Mouse (Mus musculus) limb, embryonic 12.5 days (tissue): ENCODE results near the gene Tmem210. TPM values are rescaled to one million over a fixed set of nuclear protein-coding genes. Genes with fewer than 3 reads are reported as not detected.

Experiments
- ATAC-seq: fragments of 200-750 bp; cut with Nextera tagmentation; 2 replicates; pipeline ENCODE4 v1.8.0; 2017; ENCODE audit warnings: low read depth, moderate TSS enrichment; ENCODE audit not compliant: insufficient number of reproducible peaks, insufficient read depth, low FRiP score, low TSS enrichment
- H3K27ac ChIP-seq: fragments of 300-500 bp; sonication (generic); 2 replicates; pipeline ENCODE4 v1.5.1; 2016; ENCODE audit warnings: mild to moderate bottlenecking, moderate library complexity
- H3K27me3 ChIP-seq: fragments of 300-500 bp; sonication (generic); 2 replicates; pipeline ENCODE4 v1.6.1; 2016; ENCODE audit warnings: mild to moderate bottlenecking, moderate library complexity
- H3K36me3 ChIP-seq: fragments of 300-500 bp; sonication (generic); 2 replicates; pipeline ENCODE4 v1.6.1; 2016; ENCODE audit warnings: mild to moderate bottlenecking, moderate library complexity
- H3K4me1 ChIP-seq: fragments of 300-500 bp; sonication (generic); replicated peaks from 2 replicates; pipeline ENCODE4 v1.6.1; 2016
- H3K4me2 ChIP-seq: fragments of 300-500 bp; sonication (generic); 2 replicates; pipeline ENCODE4 v1.6.1; 2016; ENCODE audit warnings: mild to moderate bottlenecking, moderate library complexity
- H3K4me3 ChIP-seq: fragments of 300-500 bp; sonication (generic); replicated peaks from 2 replicates; pipeline ENCODE4 v1.5.1; 2016; ENCODE audit warnings: mild to moderate bottlenecking
- H3K9ac ChIP-seq: fragments of 300-500 bp; sonication (generic); replicated peaks from 2 replicates; pipeline ENCODE4 v1.6.1; 2016; ENCODE audit warnings: mild to moderate bottlenecking, moderate library complexity
- H3K9me3 ChIP-seq: fragments of 300-500 bp; sonication (generic); 2 replicates; pipeline ENCODE4 v1.6.1; 2016; ENCODE audit warnings: mild to moderate bottlenecking, moderate library complexity
- WGBS: fragments of 180-500 bp; shearing (Covaris S2); methylation state at CpG from one replicate; pipeline ENCODE4 v1.1.7; 2016; 5-methylcytosine and 5-hydroxymethylcytosine counted together
- polyA plus RNA-seq: library from polyadenylated mRNA; unstranded; fragments of >200 nt; fragmentation: Nextera tagmentation; extraction: Ambion mirVana; gene quantifications from 2 replicates; pipeline ENCODE4 v1.2.1, GENCODE M21; 2016

Tmem210 gene
- polyA plus RNA-seq, result not detected in 2 replicates

- Histone ChIP-seq H3K9ac (no peak within 1 kb of the TSS), H3K4me3 (no peak within 1 kb of the TSS), H3K4me2 (no peak within 1 kb of the TSS), H3K4me1 (peaks cover 17% of the 10 kb centered on the region; the same call in 1 of the 2 replicates), H3K27ac (no peak within 1 kb of the TSS), H3K9me3 (no peaks in the 10 kb centered on the region), H3K36me3 (peaks cover 34% of the 10 kb centered on the region), H3K27me3 (peaks cover 70% of the 10 kb centered on the region)
- WGBS, result 82% methylated on average over 6 of the region's 6 CpGs
- ATAC-seq, result no peak
Observed at GRCm38 (mm10) chr2:25287927-25288649, at the start of gene Tmem210. TSS of gene Tmem210 (plus strand) at chr2:25288145.

GRCm38 (mm10) chr2:25239766-25240165 is 48.2 kb upstream of the Tmem210 start:
- 85% methylated on average over 3 of the region's 3 CpGs for WGBS
- Histone ChIP-seq H3K9me3 (no peaks in the 10 kb centered on the region), H3K9ac (no peak overlapping the region), H3K27ac (no peak overlapping the region), H3K4me1 (peaks cover 24% of the 10 kb centered on the region), H3K4me3 (no peak overlapping the region), H3K27me3 (peaks cover 67% of the 10 kb centered on the region), H3K4me2 (no peak overlapping the region), H3K36me3 (no peaks in the 10 kb centered on the region)
- ATAC-seq, result no peak

GRCm38 (mm10) chr2:25240310-25240709 is 47.6 kb upstream of the Tmem210 start:
- peaks cover 3% of the 10 kb centered on the region; the same call in 1 of the 2 replicates for H3K36me3 ChIP-seq
- peak overlapping the region; percentile 96 for H3K4me2 ChIP-seq
- peak overlapping the region; percentile 38; the same call in 1 of the 2 replicates for H3K9ac ChIP-seq
- no peaks in the 10 kb centered on the region for H3K9me3 ChIP-seq
- H3K27me3 ChIP-seq, result peaks cover 66% of the 10 kb centered on the region
- no peak for ATAC-seq
- 52% methylated on average over 8 of the region's 8 CpGs for WGBS
- H3K4me1 ChIP-seq, result peaks cover 24% of the 10 kb centered on the region
- no peak overlapping the region for H3K27ac ChIP-seq
- peak overlapping the region; percentile 56 for H3K4me3 ChIP-seq

GRCm38 (mm10) chr2:25240723-25241437 is 47.1 kb upstream of the Tmem210 start:
- H3K36me3 ChIP-seq, result peaks cover 8% of the 10 kb centered on the region; the same call in 1 of the 2 replicates
- peaks cover 64% of the 10 kb centered on the region for H3K27me3 ChIP-seq
- H3K9ac ChIP-seq, result peak overlapping the region; percentile 38; the same call in 1 of the 2 replicates
- peaks cover 24% of the 10 kb centered on the region for H3K4me1 ChIP-seq
- H3K4me2 ChIP-seq, result peak overlapping the region; percentile 96
- peak overlapping the region; percentile 56 for H3K4me3 ChIP-seq
- H3K9me3 ChIP-seq, result no peaks in the 10 kb centered on the region
- peak; percentile 79 for ATAC-seq
- H3K27ac ChIP-seq, result no peak overlapping the region
- 2% methylated on average over 29 of the region's 29 CpGs for WGBS

GRCm38 (mm10) chr2:25241438-25241775 is 46.5 kb upstream of the Tmem210 start:
- ATAC-seq, result peak; percentile 28; the same call in 1 of the 2 replicates
- Histone ChIP-seq H3K27ac (no peak overlapping the region), H3K9me3 (no peaks in the 10 kb centered on the region), H3K27me3 (peaks cover 59% of the 10 kb centered on the region), H3K4me3 (peak overlapping the region; percentile 56), H3K9ac (0 out of 2 replicates have a peak overlapping the region, but pooled peaks have one; percentile 67), H3K36me3 (peaks cover 14% of the 10 kb centered on the region; the same call in 1 of the 2 replicates), H3K4me1 (peaks cover 24% of the 10 kb centered on the region), H3K4me2 (peak overlapping the region; percentile 96)
- WGBS, result 14% methylated on average over 6 of the region's 6 CpGs

- H3K27me3 ChIP-seq, result peaks cover 56% of the 10 kb centered on the region
- H3K4me1 ChIP-seq, result peaks cover 24% of the 10 kb centered on the region
- peaks cover 17% of the 10 kb centered on the region; the same call in 1 of the 2 replicates for H3K36me3 ChIP-seq
- 0% methylated on average over 57 of the region's 59 CpGs for WGBS
- H3K9me3 ChIP-seq, result no peaks in the 10 kb centered on the region
- no peak for ATAC-seq
- H3K27ac ChIP-seq, result no peak within 1 kb of the TSS
- peak within 1 kb of the TSS; percentile 67 for H3K9ac ChIP-seq
- H3K4me2 ChIP-seq, result peak within 1 kb of the TSS; percentile 96
- peak within 1 kb of the TSS; percentile 56 for H3K4me3 ChIP-seq
Observed at GRCm38 (mm10) chr2:25242101-25242506, 45.8 kb upstream of the Tmem210 start, which contains the start of the genes Rnf208 and Cysrt1. TSS of gene Rnf208 (plus strand) at chr2:25242255. TSS of gene Cysrt1 (minus strand) at chr2:25242452.

GRCm38 (mm10) chr2:25243342-25243741 is 44.6 kb upstream of the Tmem210 start:
- Histone ChIP-seq H3K4me2 (no peak overlapping the region), H3K4me1 (peaks cover 24% of the 10 kb centered on the region), H3K4me3 (no peak overlapping the region), H3K9ac (no peak overlapping the region), H3K27me3 (peaks cover 48% of the 10 kb centered on the region), H3K9me3 (no peaks in the 10 kb centered on the region), H3K27ac (no peak overlapping the region), H3K36me3 (peaks cover 29% of the 10 kb centered on the region; the same call in 1 of the 2 replicates)
- no peak for ATAC-seq
- WGBS, result 78% methylated on average over 8 of the region's 8 CpGs

GRCm38 (mm10) chr2:25244144-25244543 is 43.8 kb upstream of the Tmem210 start:
- H3K27me3 ChIP-seq, result peaks cover 43% of the 10 kb centered on the region
- peaks cover 37% of the 10 kb centered on the region; the same call in 1 of the 2 replicates for H3K36me3 ChIP-seq
- H3K4me1 ChIP-seq, result peaks cover 24% of the 10 kb centered on the region
- H3K27ac ChIP-seq, result no peak overlapping the region
- no peak overlapping the region for H3K9ac ChIP-seq
- WGBS, result 91% methylated on average over 4 of the region's 4 CpGs
- no peak for ATAC-seq
- no peak overlapping the region for H3K4me3 ChIP-seq
- H3K9me3 ChIP-seq, result no peaks in the 10 kb centered on the region
- H3K4me2 ChIP-seq, result no peak overlapping the region

- Histone ChIP-seq H3K27me3 (peaks cover 31% of the 10 kb centered on the region), H3K27ac (no peak within 1 kb of the TSS), H3K9me3 (no peaks in the 10 kb centered on the region), H3K36me3 (peaks cover 60% of the 10 kb centered on the region), H3K9ac (no peak within 1 kb of the TSS; the same call in 1 of the 2 replicates), H3K4me2 (no peak within 1 kb of the TSS), H3K4me1 (peaks cover 13% of the 10 kb centered on the region), H3K4me3 (no peak within 1 kb of the TSS)
- ATAC-seq, result no peak
- WGBS, result 84% methylated on average over 10 of the region's 10 CpGs
Observed at GRCm38 (mm10) chr2:25246183-25247072, 41.5 kb upstream of the Tmem210 start, which contains the start of gene AL732309.1. TSS of gene AL732309.1 (minus strand) at chr2:25246863.

- Histone ChIP-seq H3K4me2 (no peak overlapping the region), H3K27ac (no peak overlapping the region), H3K27me3 (no peaks in the 10 kb centered on the region), H3K9me3 (no peaks in the 10 kb centered on the region), H3K4me1 (peaks cover 15% of the 10 kb centered on the region), H3K36me3 (peaks cover 53% of the 10 kb centered on the region), H3K9ac (no peak overlapping the region), H3K4me3 (no peak overlapping the region)
- 80% methylated on average over 1 of the region's 1 CpGs for WGBS
- ATAC-seq, result no peak
Observed at GRCm38 (mm10) chr2:25252331-25252730, 35.6 kb upstream of the Tmem210 start.
